Mouse (Mus musculus) lung, postnatal 0 days (tissue): Measurements from ENCODE around the gene Pabpn1l. TPM values are rescaled to one million over a fixed set of nuclear protein-coding genes. Genes with fewer than 3 reads are reported as not detected.
"Not testable (repeated sequence)": the region's sequence is repeated elsewhere in the genome, so short reads cannot be mapped to it uniquely, and the experiment has no call there.

Experiments used
- ATAC-seq: fragments of 200-750 bp; cut with Nextera tagmentation; 2 replicates; pipeline ENCODE4 v1.8.0; 2017; ENCODE audit warnings: moderate library complexity
- DNase-seq: peaks from one replicate; pipeline ENCODE4 v3.0.0-alpha.2; 2016; ENCODE audit warnings: low spot score
- H3K27ac ChIP-seq: fragments of 300-500 bp; sonication (generic); 2 replicates; pipeline ENCODE4 v1.5.1; 2014; ENCODE audit warnings: antibody characterized with exemption, mild to moderate bottlenecking, low read length, mixed read lengths
- H3K27me3 ChIP-seq: fragments of 300-500 bp; sonication (generic); replicated peaks from 2 replicates; pipeline ENCODE4 v1.6.1; 2014; ENCODE audit warnings: low read length, mixed read lengths; ENCODE audit not compliant: insufficient read depth
- H3K36me3 ChIP-seq: fragments of 300-500 bp; sonication (generic); 2 replicates; pipeline ENCODE4 v1.6.1; 2014; ENCODE audit warnings: low read length, mixed read lengths; ENCODE audit not compliant: insufficient read depth
- H3K4me1 ChIP-seq: fragments of 300-500 bp; sonication (generic); 2 replicates; pipeline ENCODE4 v1.6.1; 2014; ENCODE audit warnings: antibody characterized with exemption, low read depth, low read length, mixed read lengths; ENCODE audit not compliant: insufficient read depth
- H3K4me2 ChIP-seq: fragments of 300-500 bp; sonication (generic); replicated peaks from 2 replicates; pipeline ENCODE4 v1.6.1; 2014; ENCODE audit warnings: low read depth, mild to moderate bottlenecking, low read length, moderate library complexity, mixed read lengths
- H3K4me3 ChIP-seq: fragments of 300-500 bp; sonication (generic); 2 replicates; pipeline ENCODE4 v1.5.1; 2014; ENCODE audit warnings: low read depth, low read length
- H3K9ac ChIP-seq: fragments of 300-500 bp; sonication (generic); replicated peaks from 2 replicates; pipeline ENCODE4 v1.6.1; 2014; ENCODE audit warnings: low read depth, mild to moderate bottlenecking
- H3K9me3 ChIP-seq: fragments of 300-500 bp; sonication (generic); 2 replicates; pipeline ENCODE4 v1.6.1; 2016; ENCODE audit warnings: low read length, mixed read lengths
- CTCF ChIP-seq: IDR thresholded peaks from 2 replicates; pipeline ENCODE4 v1.5.1; 2016; ENCODE audit warnings: antibody characterized with exemption, mild to moderate bottlenecking
- EP300 ChIP-seq: IDR thresholded peaks from 2 replicates; pipeline ENCODE4 v1.6.1; 2016; ENCODE audit warnings: antibody characterized with exemption, mild to moderate bottlenecking, control low read depth
- WGBS: fragments of 180-500 bp; shearing (Covaris S2); extraction: QIAGEN DNeasy Blood & Tissue Kit; methylation state at CpG from one replicate; pipeline ENCODE4 v1.1.7; 2014; 5-methylcytosine and 5-hydroxymethylcytosine counted together
- polyA plus RNA-seq: library from polyadenylated mRNA; unstranded; fragments of >200 nt; fragmentation: Nextera tagmentation; extraction: Ambion mirVana; gene quantifications from 2 replicates; pipeline ENCODE4 v1.2.1, GENCODE M21; 2015

Gene Pabpn1l
- polyA plus RNA-seq, 1 experiment from 2014 or later: not detected

DNA sequence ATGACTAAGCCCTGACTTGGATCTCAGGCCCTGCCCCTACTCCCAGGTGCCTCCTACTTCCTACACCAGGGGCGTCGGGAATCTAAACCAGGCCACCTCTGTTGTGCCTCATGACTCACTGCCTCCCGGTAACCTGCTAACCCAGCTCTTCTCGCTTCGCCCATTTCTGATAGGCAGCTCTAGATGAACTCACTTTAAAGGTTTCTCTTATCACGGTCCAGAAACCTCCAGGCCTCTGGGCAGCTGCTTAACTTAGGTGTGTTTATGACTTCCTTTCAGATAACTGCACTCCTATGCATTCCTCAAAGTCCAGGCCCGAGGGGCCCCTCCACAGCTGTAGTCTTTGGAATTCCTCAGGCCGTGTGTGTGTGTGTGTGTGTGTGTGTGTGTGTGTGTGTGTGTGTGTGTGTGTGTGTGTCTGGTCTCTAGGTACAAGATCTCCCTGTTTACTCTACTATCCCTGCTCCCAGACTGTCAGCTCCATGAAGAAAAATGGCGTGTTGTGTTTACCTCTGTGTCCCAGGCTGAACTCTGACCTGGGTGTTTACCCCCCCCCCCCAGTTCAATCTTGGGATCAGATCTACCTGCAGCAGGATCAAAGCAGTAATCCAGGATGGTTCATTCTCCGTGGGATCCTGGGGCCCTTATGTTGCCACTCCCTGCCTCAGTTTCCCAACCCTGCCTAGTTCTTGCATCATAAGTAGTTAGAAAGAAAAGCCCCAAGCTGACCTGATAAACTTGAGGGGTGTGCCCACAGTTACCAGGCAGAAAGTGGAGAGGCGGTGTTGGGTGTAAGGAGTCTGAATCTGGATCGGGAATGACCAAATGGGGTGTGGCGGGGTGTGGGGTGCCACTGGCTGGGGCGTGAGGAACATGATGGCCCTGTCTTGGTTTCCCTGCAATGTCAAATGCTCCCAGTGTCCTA lies 13.6 kb upstream of the Pabpn1l start:
- WGBS: 42% methylated on average over 14 of the region's 14 CpGs
- H3K27ac ChIP-seq: peak overlapping the region; percentile 26
- peak; percentile 68 for DNase-seq

GRCm38 (mm10) chr8:122633205-122633604 lies 10.7 kb upstream of the Pabpn1l start:
- WGBS: 89% methylated on average over 14 of the region's 14 CpGs
- peaks cover 12% of the 10 kb centered on the region; the same call in 1 of the 2 replicates for H3K36me3 ChIP-seq
- TF ChIP-seq EP300: no peak
- H3K27me3 ChIP-seq: no peaks in the 10 kb centered on the region
- H3K4me3 ChIP-seq: no peak overlapping the region
- no peak overlapping the region for H3K9ac ChIP-seq
- no peak overlapping the region for H3K27ac ChIP-seq
- no peaks in the 10 kb centered on the region for H3K4me1 ChIP-seq
- no peak overlapping the region for H3K4me2 ChIP-seq
- H3K9me3 ChIP-seq: no peaks in the 10 kb centered on the region
- DNase-seq: no peak
- no peak for ATAC-seq

More for the DNA sequence above, 13.6 kb upstream of the Pabpn1l start:
- peaks cover 12% of the 10 kb centered on the region; the same call in 1 of the 2 replicates for H3K4me1 ChIP-seq
- H3K4me3 ChIP-seq: no peak overlapping the region
- no peak overlapping the region for H3K4me2 ChIP-seq
- ATAC-seq: peak; percentile 74
- TF ChIP-seq EP300 (peak; percentile 65), CTCF (no peak)
- H3K9ac ChIP-seq: no peak overlapping the region
- no peaks in the 10 kb centered on the region for H3K27me3 ChIP-seq
- no peaks in the 10 kb centered on the region for H3K9me3 ChIP-seq
- peaks cover 12% of the 10 kb centered on the region; the same call in 1 of the 2 replicates for H3K36me3 ChIP-seq

DNA sequence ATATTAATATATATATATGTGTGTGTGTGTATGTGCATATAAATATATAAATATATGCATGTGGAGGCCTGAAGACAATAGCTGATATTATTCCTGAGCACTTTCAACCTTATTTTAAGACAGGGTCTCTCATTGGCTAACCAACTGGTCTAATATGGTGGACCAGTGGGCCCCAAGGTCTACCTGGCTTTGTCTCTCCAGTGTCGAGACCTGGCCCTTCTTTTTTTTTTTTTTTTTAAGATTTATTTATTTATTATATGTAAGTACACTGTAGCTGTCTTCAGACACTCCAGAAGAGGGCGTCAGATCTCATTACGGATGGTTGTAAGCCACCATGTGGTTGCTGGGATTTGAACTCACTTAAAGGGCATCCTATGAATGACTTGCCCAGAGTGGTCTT lies 9.6 kb upstream of the Pabpn1l start:
- not testable (repeated sequence) for DNase-seq
- WGBS: 71% methylated on average over 3 of the region's 3 CpGs

GRCm38 (mm10) chr8:122630696-122631095 lies 8.2 kb upstream of the Pabpn1l start:
- Histone ChIP-seq H3K9me3 (no peaks in the 10 kb centered on the region), H3K36me3 (peaks cover 12% of the 10 kb centered on the region; the same call in 1 of the 2 replicates), H3K4me3 (no peak overlapping the region), H3K9ac (no peak overlapping the region), H3K4me2 (no peak overlapping the region), H3K27me3 (no peaks in the 10 kb centered on the region), H3K4me1 (no peaks in the 10 kb centered on the region), H3K27ac (no peak overlapping the region)
- TF ChIP-seq EP300 (no peak), CTCF (no peak)
- no peak for DNase-seq
- ATAC-seq: peak; percentile 43
- 50% methylated on average over 22 of the region's 22 CpGs for WGBS

More for the DNA sequence above, 9.6 kb upstream of the Pabpn1l start:
- not testable (repeated sequence) for H3K9ac ChIP-seq, H3K9me3 ChIP-seq, H3K27me3 ChIP-seq, H3K4me2 ChIP-seq, H3K4me3 ChIP-seq, ATAC-seq, H3K4me1 ChIP-seq, H3K27ac ChIP-seq
- H3K36me3 ChIP-seq: peaks cover 12% of the 10 kb centered on the region; the same call in 1 of the 2 replicates

- H3K36me3 ChIP-seq: peaks cover 12% of the 10 kb centered on the region; the same call in 1 of the 2 replicates
- DNase-seq (no peak), ATAC-seq (no peak)
- H3K9me3 ChIP-seq: no peaks in the 10 kb centered on the region
- 55% methylated on average over 10 of the region's 10 CpGs for WGBS
- H3K4me1 ChIP-seq: no peaks in the 10 kb centered on the region
- TF ChIP-seq CTCF (no peak), EP300 (no peak)
- H3K9ac ChIP-seq: no peak overlapping the region
- H3K27me3 ChIP-seq: no peaks in the 10 kb centered on the region
- H3K4me2 ChIP-seq: no peak overlapping the region
- H3K4me3 ChIP-seq: no peak overlapping the region
- no peak overlapping the region for H3K27ac ChIP-seq
These were observed 6.8 kb upstream of the Pabpn1l start for GRCm38 (mm10) chr8:122629388-122629787.

DNA sequence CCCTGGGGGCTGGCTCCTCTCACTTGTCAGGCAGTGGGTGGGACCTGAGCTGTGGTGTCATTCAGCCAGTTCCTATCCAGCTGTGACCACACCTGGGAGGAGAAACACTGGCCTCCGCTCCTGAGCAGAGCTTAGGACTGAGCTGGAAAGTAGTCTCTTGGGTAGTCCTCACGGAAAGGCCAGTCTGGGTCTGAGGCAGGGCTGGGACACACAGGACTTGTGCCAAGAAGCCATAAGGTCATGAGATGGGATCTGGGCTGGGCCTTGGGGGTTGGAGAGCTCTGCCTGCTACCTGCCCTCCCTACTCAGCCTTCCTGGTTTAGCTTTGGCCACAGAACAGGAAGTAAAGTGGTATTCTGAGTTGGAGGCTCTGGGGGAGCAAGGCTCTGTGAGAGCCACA lies 4.4 kb upstream of the Pabpn1l start:
- 77% methylated on average over 2 of the region's 2 CpGs for WGBS
- no peaks in the 10 kb centered on the region for H3K36me3 ChIP-seq
- no peak overlapping the region for H3K4me2 ChIP-seq
- H3K4me3 ChIP-seq: no peak overlapping the region
- no peak overlapping the region for H3K9ac ChIP-seq
- H3K4me1 ChIP-seq: no peaks in the 10 kb centered on the region
- ATAC-seq: no peak
- no peaks in the 10 kb centered on the region for H3K27me3 ChIP-seq
- no peak overlapping the region for H3K27ac ChIP-seq
- TF ChIP-seq EP300 (no peak), CTCF (no peak)
- DNase-seq: no peak
- no peaks in the 10 kb centered on the region for H3K9me3 ChIP-seq
